8 mouse cellular contexts compared by ENCODE assay signal in genomic region chr11:78300917-78301316, GRCm38 (mm10). TPM values are rescaled to one million over a fixed set of nuclear protein-coding genes. Genes with fewer than 3 reads are reported as not detected.
DNase-seq lines count a peak whose midpoint lies in the region; ATAC-seq and TF ChIP-seq lines count a peak whose summit lies in the region.

No protein-coding gene starts in this region.

- no peaks in the 10 kb centered on the region for H3K79me2 ChIP-seq in heart, adult 2 months (replicated peaks; ENCODE audit: control insufficient read depth, insufficient read depth, low read length)
- peaks cover 45% of the 10 kb centered on the region for H3K79me2 ChIP-seq in C2C12 (ENCODE audit: control insufficient read depth, insufficient read depth)

- no peaks in the 10 kb centered on the region for H3K9me3 ChIP-seq in forebrain, embryonic 14.5 days (replicated peaks; ENCODE audit: control insufficient read depth, low read length)
- H3K9me3 ChIP-seq in liver, embryonic 15.5 days (replicated peaks): no peaks in the 10 kb centered on the region

- peak overlapping the region; percentile 32 for H3ac ChIP-seq in C2C12 (ENCODE audit: control insufficient read depth, insufficient read length, low read depth)

- peak; percentile 35; the same call in 1 of the 2 replicates for ATAC-seq in forebrain, embryonic 14.5 days
- ATAC-seq in liver, embryonic 15.5 days (ENCODE audit: insufficient read depth): peak; percentile 5; the same call in 1 of the 2 replicates

- 67% methylated on average over 7 of the region's 7 CpGs for WGBS in heart, adult 2 months
- WGBS in forebrain, embryonic 14.5 days: 69% methylated on average over 7 of the region's 7 CpGs
- WGBS in liver, embryonic 15.5 days (ENCODE audit: insufficient replicate concordance): 73% methylated on average over 7 of the region's 7 CpGs

- no peak for DNase-seq in heart, adult 2 months
- no peak for DNase-seq in heart, adult 18-20 months
- DNase-seq in forebrain, embryonic 14.5 days (ENCODE audit: low spot score): no peak
- no peak for DNase-seq in ovary, postnatal 36 days (ENCODE audit: low spot score)
- DNase-seq in thymus, postnatal 25 days: no peak
- no peak for DNase-seq in ovary, postnatal 14 days (ENCODE audit: low spot score)

- no peaks in the 10 kb centered on the region for H3K36me3 ChIP-seq in heart, adult 2 months (ENCODE audit: control insufficient read depth, insufficient read depth, low read length)
- peaks cover 28% of the 10 kb centered on the region for H3K36me3 ChIP-seq in C2C12 (ENCODE audit: control insufficient read depth, insufficient read depth)
- H3K36me3 ChIP-seq in forebrain, embryonic 14.5 days (ENCODE audit: control insufficient read depth, insufficient read depth, low read length): peaks cover 21% of the 10 kb centered on the region
- H3K36me3 ChIP-seq in liver, embryonic 15.5 days (replicated peaks): peaks cover 29% of the 10 kb centered on the region

- intact Hi-C loops in heart, adult 2 months (cut with DNase I): loop anchor here (5.0 kb wide), 1 partner anchor 46 kb away; no protein-coding TSS in a partner anchor

- H3K4me2 ChIP-seq in forebrain, embryonic 14.5 days (ENCODE audit: low read length): peak overlapping the region; percentile 92
- H3K4me2 ChIP-seq in liver, embryonic 15.5 days: peak overlapping the region; percentile 78

- no peak for TF ChIP-seq EP300 in heart, adult 2 months (IDR thresholded peaks at IDR 0.05; ENCODE audit: insufficient read depth, low read depth, low read length)

- peaks cover 34% of the 10 kb centered on the region for H3K79me3 ChIP-seq in C2C12 (ENCODE audit: low read depth)

- H3K27ac ChIP-seq in heart, adult 2 months: no peak overlapping the region; the same call in 1 of the 2 replicates
- H3K27ac ChIP-seq in forebrain, embryonic 14.5 days (ENCODE audit: low read depth, low read length): peak overlapping the region; percentile 55; the same call in 1 of the 2 replicates
- H3K27ac ChIP-seq in liver, embryonic 15.5 days (replicated peaks): peak overlapping the region; percentile 85

- H3K27me3 ChIP-seq in heart, adult 2 months (ENCODE audit: control insufficient read depth, insufficient read depth, low read length): no peaks in the 10 kb centered on the region
- H3K27me3 ChIP-seq in C2C12 (ENCODE audit: control insufficient read depth, insufficient read depth, insufficient read length): no peaks in the 10 kb centered on the region
- no peaks in the 10 kb centered on the region for H3K27me3 ChIP-seq in forebrain, embryonic 14.5 days (replicated peaks; ENCODE audit: control insufficient read depth, insufficient read depth, low read length)
- no peaks in the 10 kb centered on the region for H3K27me3 ChIP-seq in liver, embryonic 15.5 days

- peak overlapping the region; percentile 66 for H3K9ac ChIP-seq in heart, adult 2 months (ENCODE audit: low read depth, low read length)
- H3K9ac ChIP-seq in forebrain, embryonic 14.5 days (ENCODE audit: low read length): peak overlapping the region; percentile 56
- H3K9ac ChIP-seq in liver, embryonic 15.5 days: peak overlapping the region; percentile 86

- TF ChIP-seq CTCF in heart, adult 2 months (IDR thresholded peaks at IDR 0.05): no peak
- no peak for TF ChIP-seq CTCF in C2C12 (IDR thresholded peaks at IDR 0.05; ENCODE audit: control insufficient read depth, insufficient read depth, insufficient read length)

- peak overlapping the region; percentile 73 for H3K4me3 ChIP-seq in heart, adult 2 months
- H3K4me3 ChIP-seq in C2C12 (ENCODE audit: insufficient read depth, poor library complexity, severe bottlenecking): peak overlapping the region; percentile 70
- H3K4me3 ChIP-seq in forebrain, embryonic 14.5 days (ENCODE audit: low read depth, low read length): peak overlapping the region; percentile 66
- peak overlapping the region; percentile 90 for H3K4me3 ChIP-seq in liver, embryonic 15.5 days (replicated peaks)

- H3K4me1 ChIP-seq in heart, adult 2 months (ENCODE audit: control insufficient read depth, insufficient read depth, low read length): no peaks in the 10 kb centered on the region
- H3K4me1 ChIP-seq in forebrain, embryonic 14.5 days (ENCODE audit: control insufficient read depth, insufficient read depth, low read length): peaks cover 2% of the 10 kb centered on the region; the same call in 1 of the 2 replicates
- peaks cover 35% of the 10 kb centered on the region for H3K4me1 ChIP-seq in liver, embryonic 15.5 days (replicated peaks)

- no peak for TF ChIP-seq POLR2A in heart, adult 2 months (IDR thresholded peaks at IDR 0.05; ENCODE audit: insufficient read depth, low read depth, low read length)

TF ChIP-seq in C2C12, 6 proteins besides CTCF, POLR2A, EP300 and RAD21:
- no peak for TF ChIP-seq CEBPB (IDR thresholded peaks at IDR 0.05; ENCODE audit: low read depth)
- no peak for TF ChIP-seq USF1 (IDR thresholded peaks at IDR 0.05; ENCODE audit: low read depth)
- TF ChIP-seq FOSL1 (IDR thresholded peaks at IDR 0.05; ENCODE audit: insufficient read depth, low read length, poor library complexity, severe bottlenecking): no peak
- no peak for TF ChIP-seq MYOG (IDR thresholded peaks at IDR 0.05; ENCODE audit: control insufficient read depth, extremely low read depth, insufficient read length)
- TF ChIP-seq MYOD1 (IDR thresholded peaks at IDR 0.05; ENCODE audit: control insufficient read depth, insufficient read length, low read depth): no peak
- no peak for TF ChIP-seq MAX (IDR thresholded peaks at IDR 0.05)

RNA-seq across cellular contexts. Expression of gene Spag5, which starts 0.4 kb away (rescaled TPM):
- under 1 TPM; 0.27 to 0.42 TPM for total RNA-seq in heart, adult 2 months (2021)
- polyA plus RNA-seq in heart, adult 2 months (2012; rRNA removed): 0.64 and 0.94 TPM in 2 replicates
- under 1 TPM; 0.28 to 0.35 TPM for total RNA-seq in heart, adult 18-20 months (2021)
- 33.1 TPM for polyA plus RNA-seq in C2C12 (2012; fragmentation: generic; extraction: Trizol)
- 21.5 and 25.4 TPM in 2 replicates for polyA plus RNA-seq in forebrain, embryonic 14.5 days (2014; fragmentation: Nextera tagmentation; extraction: Ambion mirVana)
- 34.8 and 35.0 TPM in 2 replicates for polyA plus RNA-seq in liver, embryonic 15.5 days (2015; fragmentation: Nextera tagmentation; extraction: Ambion mirVana)

RNA-seq across cellular contexts. Expression of gene BC030499, which starts 10.3 kb away (rescaled TPM):
- under 1 TPM; 0.65 to 0.75 TPM for total RNA-seq in heart, adult 2 months (2021)
- polyA plus RNA-seq in heart, adult 2 months (2012; rRNA removed): 0.37 and 0.88 TPM in 2 replicates
- total RNA-seq in heart, adult 18-20 months (2021): under 1 TPM; 0.37 to 0.49 TPM
- 0.02 TPM for polyA plus RNA-seq in C2C12 (2012; fragmentation: generic; extraction: Trizol)
- 0.19 and 0.43 TPM in 2 replicates for polyA plus RNA-seq in forebrain, embryonic 14.5 days (2014; fragmentation: Nextera tagmentation; extraction: Ambion mirVana)
- polyA plus RNA-seq in liver, embryonic 15.5 days (2015; fragmentation: Nextera tagmentation; extraction: Ambion mirVana): 0.22 TPM in 1 of 2 replicates, not detected in the other

RNA-seq across cellular contexts. Expression of gene Aldoc, which starts 21.9 kb away (rescaled TPM):
- under 1 TPM; 0.73 to 0.80 TPM for total RNA-seq in heart, adult 2 months (2021)
- polyA plus RNA-seq in heart, adult 2 months (2012; rRNA removed): 0.45 and 0.56 TPM in 2 replicates
- total RNA-seq in heart, adult 18-20 months (2021): 1 to 10 TPM in 1 of 2 experiments, under 1 TPM in 1; 0.97 to 1.2 TPM
- 0.91 TPM for polyA plus RNA-seq in C2C12 (2012; fragmentation: generic; extraction: Trizol)
- 161 and 167 TPM in 2 replicates for polyA plus RNA-seq in forebrain, embryonic 14.5 days (2014; fragmentation: Nextera tagmentation; extraction: Ambion mirVana)
- 10.5 and 13.3 TPM in 2 replicates for polyA plus RNA-seq in liver, embryonic 15.5 days (2015; fragmentation: Nextera tagmentation; extraction: Ambion mirVana)

RNA-seq across cellular contexts. Expression of gene Pigs, which starts 27.3 kb away (rescaled TPM):
- total RNA-seq in heart, adult 2 months (2021): 10 to 100 TPM; 20.7 to 25.4 TPM
- 39.7 and 47.1 TPM in 2 replicates for polyA plus RNA-seq in heart, adult 2 months (2012; rRNA removed)
- total RNA-seq in heart, adult 18-20 months (2021): 10 to 100 TPM; 24.6 to 26.7 TPM
- polyA plus RNA-seq in C2C12 (2012; fragmentation: generic; extraction: Trizol): 37.1 TPM
- polyA plus RNA-seq in forebrain, embryonic 14.5 days (2014; fragmentation: Nextera tagmentation; extraction: Ambion mirVana): 46.8 and 51.0 TPM in 2 replicates
- polyA plus RNA-seq in liver, embryonic 15.5 days (2015; fragmentation: Nextera tagmentation; extraction: Ambion mirVana): 31.1 and 33.3 TPM in 2 replicates

RNA-seq across cellular contexts. Expression of gene 2610507B11Rik, which starts 39.4 kb away (rescaled TPM):
- total RNA-seq in heart, adult 2 months (2021): 100 to 1,000 TPM; 173 to 209 TPM
- 74.7 and 141 TPM in 2 replicates for polyA plus RNA-seq in heart, adult 2 months (2012; rRNA removed)
- 100 to 1,000 TPM; 203 to 219 TPM for total RNA-seq in heart, adult 18-20 months (2021)
- 82.8 TPM for polyA plus RNA-seq in C2C12 (2012; fragmentation: generic; extraction: Trizol)
- polyA plus RNA-seq in forebrain, embryonic 14.5 days (2014; fragmentation: Nextera tagmentation; extraction: Ambion mirVana): 49.4 and 56.0 TPM in 2 replicates
- 24.8 and 28.4 TPM in 2 replicates for polyA plus RNA-seq in liver, embryonic 15.5 days (2015; fragmentation: Nextera tagmentation; extraction: Ambion mirVana)

Comparison
In these comparisons a context has a peak if more than half of its experiments do, and no peak if none do; other contexts are left out.
1. RNA of gene Spag5, which starts 0.4 kb away (polyA plus RNA-seq): 34.8 to 35.0 TPM in liver, embryonic 15.5 days, 33.1 TPM in C2C12 (single experiment) and 21.5 to 25.4 TPM in forebrain, embryonic 14.5 days; 0.64 to 0.94 TPM in heart, adult 2 months; every median in the first group is over 10 times any median in the second.
2. RNA of gene Aldoc, which starts 21.9 kb away (polyA plus RNA-seq): 161 to 167 TPM in forebrain, embryonic 14.5 days; 10.5 to 13.3 TPM in liver, embryonic 15.5 days, 0.91 TPM in C2C12 (single experiment) and 0.45 to 0.56 TPM in heart, adult 2 months; every median in the first group is over 10 times any median in the second.
3. Peak in every context shown above with its lines, with median percentiles within 50 percentile points of each other: H3K4me3 ChIP-seq and H3K9ac ChIP-seq.